Mouse (Mus musculus) testis, adult 2 months (tissue): ENCODE results near the gene Fcrl6. TPM values are rescaled to one million over a fixed set of nuclear protein-coding genes. Genes with fewer than 3 reads are reported as not detected.

Source experiments
- H3K27ac ChIP-seq: fragments of 200-500 bp; 2 replicates; pipeline ENCODE4 v1.5.1; 2012; ENCODE audit warnings: low read depth, low read length; ENCODE audit not compliant: control insufficient read depth, insufficient read depth
- H3K27me3 ChIP-seq: fragments of 200-500 bp; 2 replicates; pipeline ENCODE4 v1.6.1; 2012; ENCODE audit warnings: mild to moderate bottlenecking, low read length, moderate library complexity; ENCODE audit not compliant: control insufficient read depth, insufficient read depth
- H3K36me3 ChIP-seq: fragments of 200-500 bp; 2 replicates; pipeline ENCODE4 v1.6.1; 2012; ENCODE audit warnings: mild to moderate bottlenecking, low read length; ENCODE audit not compliant: control insufficient read depth, insufficient read depth
- H3K4me1 ChIP-seq: fragments of 200-500 bp; 2 replicates; pipeline ENCODE4 v1.6.1; 2012; ENCODE audit warnings: low read length; ENCODE audit not compliant: control insufficient read depth, insufficient read depth
- H3K4me3 ChIP-seq: fragments of 200-500 bp; 2 replicates; pipeline ENCODE4 v1.5.1; 2012; ENCODE audit warnings: low read depth, mild to moderate bottlenecking, low read length, moderate library complexity, mixed read lengths; ENCODE audit not compliant: control insufficient read depth
- CTCF ChIP-seq: fragments of 200-500 bp; IDR thresholded peaks from 2 replicates; pipeline ENCODE4 v1.5.1; 2012; ENCODE audit warnings: low read depth, mild to moderate bottlenecking, inconsistent platforms, low read length, moderate library complexity; ENCODE audit not compliant: control insufficient read depth, insufficient read depth, insufficient replicate concordance
- POLR2A ChIP-seq: fragments of 200-500 bp; IDR thresholded peaks from 2 replicates; pipeline ENCODE4 v1.6.1; 2012; ENCODE audit warnings: low read depth, mild to moderate bottlenecking, inconsistent platforms, low read length, moderate library complexity; ENCODE audit not compliant: control insufficient read depth
- polyA plus RNA-seq: library from polyadenylated mRNA; depleted of rRNA; stranded (reverse); fragments of >200 nt; gene quantifications from 2 replicates; pipeline ENCODE4 v1.2.3, GENCODE M21; 2012; rRNA removed

Gene Fcrl6
- polyA plus RNA-seq = not detected in 2 replicates

- Histone ChIP-seq H3K27ac (no peak within 1 kb of the TSS), H3K36me3 (no peaks in the 10 kb centered on the region), H3K4me1 (no peaks in the 10 kb centered on the region), H3K4me3 (no peak within 1 kb of the TSS), H3K27me3 (no peaks in the 10 kb centered on the region)
- TF ChIP-seq CTCF = no peak
Observed at GRCm38 (mm10) chr1:172602326-172602725, at the start of gene Fcrl6. Gene Fcrl6 (minus strand): TSS chr1:172602551.

GRCm38 (mm10) chr1:172651288-172651987, 49.1 kb upstream of the Fcrl6 start:
- TF ChIP-seq CTCF (no peak), POLR2A (no peak)
- Histone ChIP-seq H3K4me3 (no peak overlapping the region), H3K27me3 (no peaks in the 10 kb centered on the region), H3K27ac (no peak overlapping the region), H3K36me3 (no peaks in the 10 kb centered on the region), H3K4me1 (no peaks in the 10 kb centered on the region)

DNA sequence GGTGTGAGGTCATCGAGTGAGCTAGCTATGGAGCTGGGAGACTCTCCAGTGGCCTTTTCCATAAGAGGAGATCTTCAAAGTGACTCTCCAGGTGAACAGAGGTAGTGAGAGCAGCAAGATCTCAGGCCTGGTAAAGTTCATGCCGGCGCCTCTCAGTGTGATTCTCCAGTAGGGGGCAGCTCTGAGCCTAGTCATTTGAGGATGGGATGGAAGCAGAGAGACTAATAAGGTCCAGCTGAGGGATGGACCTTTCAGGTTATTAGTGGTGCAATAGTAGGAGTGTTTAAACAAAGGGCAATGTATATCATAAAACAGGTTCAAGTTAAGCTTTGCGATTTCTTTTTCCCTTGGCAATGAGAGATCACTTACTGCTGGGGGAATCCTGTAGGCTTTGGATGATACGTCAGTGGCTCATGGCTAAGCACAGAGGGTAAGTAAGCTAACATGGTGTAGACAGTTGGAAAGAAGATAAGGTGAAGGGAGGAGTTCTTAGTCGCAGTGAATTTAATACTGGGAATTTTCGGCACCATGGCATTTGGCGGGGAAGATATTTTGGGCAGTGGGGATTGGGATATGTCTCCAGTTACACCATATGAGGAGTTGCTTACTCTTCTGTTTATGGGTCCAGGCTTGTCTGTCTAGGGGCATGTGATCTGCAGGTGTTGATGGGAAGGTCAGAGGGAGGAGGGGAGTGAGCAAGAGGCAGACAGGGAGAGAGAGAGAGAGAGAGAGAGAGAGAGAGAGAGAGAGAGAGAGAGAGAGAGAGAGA, 48.4 kb upstream of the Fcrl6 start:
- no peaks in the 10 kb centered on the region for H3K36me3 ChIP-seq
- H3K27me3 ChIP-seq = no peaks in the 10 kb centered on the region
- no peaks in the 10 kb centered on the region for H3K4me1 ChIP-seq
- TF ChIP-seq POLR2A = no peak
- TF ChIP-seq CTCF = peak; percentile 16; the same call in 1 of the 2 replicates
- H3K4me3 ChIP-seq = no peak overlapping the region
- H3K27ac ChIP-seq = no peak overlapping the region

- Histone ChIP-seq H3K4me1 (no peaks in the 10 kb centered on the region), H3K4me3 (no peak overlapping the region), H3K36me3 (no peaks in the 10 kb centered on the region), H3K27ac (no peak overlapping the region), H3K27me3 (no peaks in the 10 kb centered on the region)
- no peak for TF ChIP-seq POLR2A
- TF ChIP-seq CTCF = no peak
Observed at GRCm38 (mm10) chr1:172649396-172649795, 47.0 kb upstream of the Fcrl6 start.

GRCm38 (mm10) chr1:172647236-172647635, 44.9 kb upstream of the Fcrl6 start:
- no peak for TF ChIP-seq CTCF
- TF ChIP-seq POLR2A = no peak
- no peaks in the 10 kb centered on the region for H3K4me1 ChIP-seq
- H3K27ac ChIP-seq = no peak overlapping the region
- H3K27me3 ChIP-seq = no peaks in the 10 kb centered on the region
- H3K36me3 ChIP-seq = no peaks in the 10 kb centered on the region
- no peak overlapping the region for H3K4me3 ChIP-seq

DNA sequence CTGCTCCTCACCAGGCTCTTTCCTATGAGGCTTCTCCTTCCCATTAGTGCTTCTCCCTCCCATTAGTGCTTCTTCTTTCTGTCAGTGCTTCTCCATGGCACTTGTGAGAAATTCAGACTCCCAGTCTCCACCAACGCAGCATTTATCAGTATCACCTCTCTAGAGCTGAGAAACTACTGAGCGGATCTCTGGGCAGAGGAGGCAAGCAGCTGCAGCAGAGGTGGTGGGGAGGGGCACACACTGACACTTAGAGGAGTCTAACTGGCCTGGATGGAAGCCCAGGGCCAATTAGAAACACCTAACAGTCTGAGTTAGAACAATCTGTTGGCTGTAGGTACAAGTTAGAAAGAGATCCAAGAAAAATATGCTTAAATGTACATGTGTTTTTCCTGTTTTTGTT, 36.4 kb upstream of the Fcrl6 start:
- Histone ChIP-seq H3K27me3 (no peaks in the 10 kb centered on the region), H3K4me1 (peaks cover 6% of the 10 kb centered on the region), H3K27ac (no peak overlapping the region), H3K36me3 (no peaks in the 10 kb centered on the region), H3K4me3 (no peak overlapping the region)
- TF ChIP-seq CTCF (no peak), POLR2A (no peak)

DNA sequence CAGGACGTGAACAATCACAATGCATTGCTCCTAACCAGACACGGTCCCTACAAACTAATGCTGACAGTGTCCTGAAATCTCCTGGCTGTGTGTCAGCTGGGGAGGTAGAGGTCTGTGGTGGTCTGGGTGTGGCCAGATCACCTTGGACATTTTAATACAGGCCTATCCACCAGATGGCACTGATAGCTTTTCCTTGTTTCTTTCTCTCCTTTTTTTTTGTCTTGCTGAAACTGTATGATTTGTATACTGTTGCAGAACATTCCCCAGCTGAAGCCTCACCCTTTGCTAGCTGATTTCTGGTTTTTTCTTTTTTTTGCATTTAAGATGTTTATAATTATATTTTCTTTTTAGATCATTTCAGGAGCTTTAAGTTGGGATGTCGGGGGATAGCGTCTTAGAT, 35.5 kb upstream of the Fcrl6 start:
- no peaks in the 10 kb centered on the region for H3K36me3 ChIP-seq
- no peaks in the 10 kb centered on the region for H3K27me3 ChIP-seq
- peaks cover 6% of the 10 kb centered on the region for H3K4me1 ChIP-seq
- no peak overlapping the region for H3K4me3 ChIP-seq
- TF ChIP-seq CTCF (no peak), POLR2A (no peak)
- H3K27ac ChIP-seq = no peak overlapping the region

DNA sequence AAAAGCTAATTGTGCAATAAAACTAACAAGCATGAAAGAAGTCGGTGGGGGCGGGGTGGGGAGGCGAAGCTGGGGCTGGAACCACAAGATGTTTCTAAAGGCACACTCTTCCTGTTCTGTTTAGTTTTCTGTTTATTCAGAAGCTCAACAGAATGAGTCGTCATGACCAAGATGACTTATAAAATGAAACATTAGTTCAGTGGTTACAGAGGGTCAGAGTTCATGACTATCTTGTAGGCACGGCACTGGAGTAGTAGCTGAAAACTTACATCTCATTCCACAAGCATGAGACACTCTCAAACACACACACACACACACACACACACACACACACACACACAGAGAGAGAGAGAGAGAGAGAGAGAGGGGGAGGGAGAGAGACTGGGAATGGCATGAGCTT, 33.9 kb upstream of the Fcrl6 start:
- Histone ChIP-seq H3K27ac (no peak overlapping the region), H3K4me3 (no peak overlapping the region), H3K36me3 (no peaks in the 10 kb centered on the region), H3K4me1 (peaks cover 6% of the 10 kb centered on the region), H3K27me3 (no peaks in the 10 kb centered on the region)
- no peak for TF ChIP-seq POLR2A
- no peak for TF ChIP-seq CTCF
